Mouse (Mus musculus) erythroblast, embryonic 14.5 days (primary cell): ENCODE results near the gene Ptprn2.

Experiments used
- GATA1 ChIP-seq: IDR thresholded peaks from 2 replicates; pipeline ENCODE4 v1.6.1; 2012; ENCODE audit warnings: low read length, inconsistent platforms, mixed read lengths
- TAL1 ChIP-seq: IDR thresholded peaks from 3 replicates; pipeline ENCODE4 v1.6.1; 2012; ENCODE audit warnings: low read length, inconsistent platforms, mixed read lengths

DNA sequence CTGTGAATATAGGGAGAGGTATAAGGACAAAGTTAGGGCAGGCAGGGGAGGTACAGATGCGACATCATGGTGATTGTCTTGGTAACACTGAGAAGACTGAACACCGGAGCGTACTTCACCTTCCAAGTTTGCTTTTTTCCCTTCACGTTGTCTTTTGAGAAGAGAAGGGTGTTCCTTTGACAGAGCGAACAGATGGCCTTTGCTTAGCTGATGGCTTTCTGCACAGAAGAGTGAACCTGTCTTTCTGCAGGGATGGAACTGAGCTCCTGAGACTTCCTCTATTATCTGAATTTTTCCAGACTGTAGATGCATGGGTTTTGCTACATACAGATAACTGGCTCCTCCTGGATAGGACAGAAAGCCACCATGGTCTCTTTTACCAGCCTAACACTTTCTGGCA is 254.6 kb downstream of the Ptprn2 start:
- no peak for TF ChIP-seq GATA1
- TF ChIP-seq TAL1 = no peak
